Mouse (Mus musculus): ENCODE measurements around the gene Cfap97d2. TPM values are rescaled to one million over a fixed set of nuclear protein-coding genes. Genes with fewer than 3 reads are reported as not detected.

Gene Cfap97d2
- total RNA-seq, 2 experiments from 2014 or later = not detected

- ATAC-seq (ENCODE audit: poor library complexity, severe bottlenecking) = peak; percentile 66
Observed at GRCm38 (mm10) chr8:13686426-13686825, 19.3 kb upstream of the Cfap97d2 start.

DNA sequence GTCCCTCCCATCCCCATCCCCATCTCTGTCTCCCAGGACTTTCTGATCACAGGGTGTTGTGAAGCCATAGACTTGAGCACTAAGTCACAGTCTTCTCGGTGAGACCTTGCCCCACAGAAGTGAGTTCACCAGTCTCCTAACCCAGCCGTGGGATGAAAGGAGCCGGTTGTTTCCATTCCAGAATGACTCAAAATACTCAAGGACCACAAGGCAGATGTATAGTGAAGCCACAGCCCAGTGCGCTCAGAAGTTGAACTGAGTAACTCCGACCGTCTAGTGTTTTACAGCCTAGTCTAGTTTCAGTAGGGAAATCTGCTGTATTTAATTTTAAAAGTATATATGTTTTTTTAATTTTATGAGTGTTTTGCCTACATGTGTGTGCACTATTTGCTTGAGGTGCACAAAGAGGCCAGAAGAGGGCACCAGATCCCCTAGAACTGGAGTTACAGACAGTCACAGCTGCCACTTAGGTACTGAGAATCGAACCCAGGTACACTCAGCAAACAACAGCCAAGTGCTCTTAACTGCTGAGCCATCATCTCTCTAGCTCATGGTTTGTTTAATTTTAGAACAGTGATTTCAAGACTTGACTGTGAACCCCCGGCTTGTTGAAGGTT is 18.5 kb upstream of the Cfap97d2 start:
- ATAC-seq (ENCODE audit: poor library complexity, severe bottlenecking) = no peak

- no peak for ATAC-seq (ENCODE audit: poor library complexity, severe bottlenecking)
Observed at GRCm38 (mm10) chr8:13687941-13688340, 17.7 kb upstream of the Cfap97d2 start.

GRCm38 (mm10) chr8:13688461-13688860 is 17.2 kb upstream of the Cfap97d2 start:
- no peak for ATAC-seq (ENCODE audit: poor library complexity, severe bottlenecking)

DNA sequence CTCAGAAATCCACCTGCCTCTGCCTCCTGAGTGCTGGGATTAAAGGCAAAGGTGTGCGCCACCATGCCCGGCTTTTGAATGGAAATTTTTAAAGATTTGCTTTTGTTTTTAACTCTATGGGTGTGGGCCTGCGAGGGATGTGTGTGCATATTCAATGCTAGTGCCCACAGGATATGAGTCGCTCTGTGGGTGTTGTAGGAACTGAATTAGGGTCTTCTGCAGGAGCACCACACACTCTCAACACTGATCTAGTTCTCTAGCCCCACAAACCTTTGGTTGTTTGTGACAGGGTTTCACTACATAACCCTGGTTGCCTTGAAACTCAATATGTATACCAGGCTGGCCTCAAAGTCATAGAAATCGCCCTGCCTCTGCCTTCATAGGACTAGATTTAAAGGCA is 16.4 kb upstream of the Cfap97d2 start:
- ATAC-seq (ENCODE audit: poor library complexity, severe bottlenecking) = no peak

- no peak for ATAC-seq (ENCODE audit: poor library complexity, severe bottlenecking)
Observed at GRCm38 (mm10) chr8:13692302-13693066, 13.2 kb upstream of the Cfap97d2 start.

DNA sequence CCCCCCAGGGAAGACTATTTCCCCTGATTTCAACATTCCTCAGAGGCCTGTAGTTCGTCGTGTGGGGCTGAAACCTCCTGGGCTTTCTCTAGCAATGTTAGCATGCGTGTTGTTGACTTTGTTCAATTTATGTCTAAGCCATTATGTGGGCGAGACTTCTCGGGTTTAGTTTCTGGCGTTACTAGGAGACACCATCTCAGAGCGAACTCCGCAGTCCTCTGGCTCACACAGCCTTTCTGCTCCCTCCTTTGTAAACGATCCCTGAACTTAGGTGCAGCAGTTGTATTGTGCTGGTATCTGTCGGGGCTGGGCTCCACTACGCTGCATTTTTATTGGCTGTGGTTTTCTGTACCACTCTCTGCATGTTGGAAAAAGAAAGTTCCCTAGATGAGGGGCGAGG is 11.0 kb upstream of the Cfap97d2 start:
- ATAC-seq (ENCODE audit: poor library complexity, severe bottlenecking) = no peak

GRCm38 (mm10) chr8:13695203-13695867 is 10.4 kb upstream of the Cfap97d2 start:
- no peak for ATAC-seq (ENCODE audit: poor library complexity, severe bottlenecking)

- ATAC-seq (ENCODE audit: poor library complexity, severe bottlenecking) = no peak
Observed at GRCm38 (mm10) chr8:13696157-13696556, 9.5 kb upstream of the Cfap97d2 start.

GRCm38 (mm10) chr8:13697196-13697595 is 8.5 kb upstream of the Cfap97d2 start:
- no peak for ATAC-seq (ENCODE audit: poor library complexity, severe bottlenecking)

GRCm38 (mm10) chr8:13697681-13698080 is 8.0 kb upstream of the Cfap97d2 start:
- ATAC-seq (ENCODE audit: poor library complexity, severe bottlenecking) = no peak; the same call in 1 of the 2 replicates

DNA sequence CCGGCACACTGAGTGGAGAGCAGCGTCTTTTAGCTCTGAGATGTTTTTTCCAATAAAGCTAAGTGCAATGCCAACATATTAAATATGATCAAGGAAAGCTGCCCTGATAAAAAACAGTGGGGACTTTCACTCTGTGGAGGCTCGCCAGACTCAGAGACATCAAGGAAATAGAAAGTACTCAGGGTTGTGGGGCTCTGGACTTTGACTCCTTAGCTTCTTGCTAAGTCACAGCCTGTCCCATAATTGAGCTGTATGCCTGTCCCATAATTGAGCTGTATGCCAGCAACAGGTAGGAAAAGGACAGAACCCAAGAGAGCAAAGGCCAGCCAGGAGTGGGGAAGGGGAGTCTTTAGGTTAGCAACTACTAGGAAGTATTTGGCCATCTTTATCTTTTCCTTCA is 7.4 kb upstream of the Cfap97d2 start:
- no peak for ATAC-seq (ENCODE audit: poor library complexity, severe bottlenecking)

DNA sequence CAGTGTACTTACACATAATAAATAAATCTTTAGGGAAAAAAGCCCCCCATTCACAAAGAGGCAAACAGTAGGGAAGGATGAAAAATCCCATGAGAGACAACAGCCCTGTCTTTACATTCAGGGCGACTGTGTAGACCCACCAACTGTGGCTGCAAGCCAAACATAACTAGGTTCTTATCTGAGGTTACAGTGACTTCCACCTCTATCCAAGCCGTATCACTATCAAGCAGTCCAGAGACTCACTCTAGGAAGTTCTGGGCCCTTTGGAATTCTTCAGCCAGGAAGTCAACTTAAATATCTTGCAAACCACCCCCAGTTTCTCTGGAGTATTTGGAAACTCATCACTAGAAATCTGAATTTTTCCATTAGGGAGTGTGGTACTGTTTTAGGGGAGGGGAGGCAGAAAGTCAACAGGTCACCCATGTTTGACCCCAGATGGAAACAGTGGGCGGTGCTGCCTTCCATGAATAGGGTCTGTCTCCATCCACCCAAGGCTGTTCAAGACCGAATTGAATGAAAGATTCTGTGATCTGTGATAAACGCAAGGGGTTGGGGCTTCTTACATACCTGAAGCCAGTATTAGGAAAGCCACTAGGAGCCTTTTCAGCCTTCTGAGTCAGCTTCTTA is 6.3 kb upstream of the Cfap97d2 start:
- no peak for ATAC-seq (ENCODE audit: poor library complexity, severe bottlenecking)

GRCm38 (mm10) chr8:13702755-13703154 is 2.9 kb upstream of the Cfap97d2 start:
- ATAC-seq (ENCODE audit: poor library complexity, severe bottlenecking) = no peak

DNA sequence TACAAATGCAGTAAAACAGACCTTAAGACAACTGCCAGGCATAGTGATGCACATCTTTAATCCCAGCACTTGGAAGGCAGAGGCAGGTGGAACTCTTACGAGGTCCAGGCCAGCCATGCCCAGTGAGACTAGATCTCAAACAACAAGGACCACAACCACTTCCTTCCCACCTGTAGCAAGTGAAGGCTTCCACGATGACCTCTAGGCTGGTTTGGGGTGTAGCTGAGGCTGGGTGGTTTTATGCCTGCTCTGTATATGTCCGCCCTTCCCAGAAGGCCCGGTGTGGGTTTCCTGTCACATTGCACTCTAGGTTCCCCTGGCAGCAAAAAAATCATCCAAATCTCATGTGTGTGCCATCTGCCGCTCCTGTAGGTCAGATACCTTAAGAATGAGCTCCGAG is 1.9 kb upstream of the Cfap97d2 start:
- ATAC-seq (ENCODE audit: poor library complexity, severe bottlenecking) = peak; percentile 24; the same call in 1 of the 2 replicates

GRCm38 (mm10) chr8:13704301-13704700 is 1.4 kb upstream of the Cfap97d2 start:
- ATAC-seq (ENCODE audit: poor library complexity, severe bottlenecking) = no peak

DNA sequence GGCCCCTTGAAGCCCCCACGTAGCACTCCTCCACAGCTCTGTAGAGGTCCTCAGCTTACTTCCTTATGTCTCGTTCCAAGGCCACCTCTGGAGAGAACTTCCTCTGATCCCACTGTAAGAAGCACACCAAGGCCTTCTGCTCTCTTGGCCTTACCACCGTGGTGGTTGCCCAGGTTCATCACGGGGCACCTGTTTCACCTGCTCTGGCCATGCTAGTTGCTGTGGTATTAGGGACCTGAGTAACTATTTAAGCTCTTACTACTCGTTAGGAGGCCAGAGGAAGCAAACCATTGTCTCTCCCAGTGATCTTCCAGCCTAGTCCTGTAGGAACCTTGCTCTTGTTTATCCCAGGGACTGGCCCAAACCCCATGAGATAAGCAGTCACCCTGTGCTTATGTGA is 1.2 kb downstream of the Cfap97d2 start:
- ATAC-seq (ENCODE audit: poor library complexity, severe bottlenecking) = no peak

- no peak for ATAC-seq (ENCODE audit: poor library complexity, severe bottlenecking)
Observed at GRCm38 (mm10) chr8:13708514-13708913, 2.8 kb downstream of the Cfap97d2 start.

GRCm38 (mm10) chr8:13718980-13719379 is 13.3 kb downstream of the Cfap97d2 start:
- ATAC-seq (ENCODE audit: poor library complexity, severe bottlenecking) = no peak

GRCm38 (mm10) chr8:13725722-13726121 is 20.0 kb downstream of the Cfap97d2 start:
- peak; percentile 59 for ATAC-seq (ENCODE audit: poor library complexity, severe bottlenecking)

DNA sequence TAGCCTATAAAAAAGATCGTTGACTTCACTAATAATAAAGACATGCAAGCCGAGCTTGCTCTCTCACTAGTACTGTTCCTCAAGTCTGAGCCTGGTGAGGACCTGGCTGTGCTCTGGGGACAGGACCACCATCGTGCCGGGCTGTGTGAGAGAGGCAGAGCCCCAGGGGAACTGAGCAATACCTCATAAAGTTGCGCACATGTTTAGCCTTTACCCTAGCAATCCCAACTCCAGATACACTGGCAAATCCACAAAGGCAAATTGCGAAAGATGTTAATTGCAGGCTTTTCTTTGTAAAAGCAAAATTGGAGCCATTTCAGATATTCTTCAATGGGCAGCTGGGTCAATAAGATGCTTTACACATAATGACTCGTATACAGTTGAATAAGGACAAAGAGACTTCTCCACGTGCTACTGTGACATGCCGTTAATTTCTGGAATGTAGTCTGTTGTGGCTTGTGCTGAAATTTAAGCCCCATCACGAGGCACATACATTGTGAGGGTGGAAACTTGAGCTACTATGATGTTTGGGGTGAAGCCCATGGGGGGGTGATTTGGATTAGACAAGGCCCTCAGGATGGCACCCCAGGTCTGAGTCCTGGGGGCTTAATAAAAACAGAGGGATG is 21.9 kb downstream of the Cfap97d2 start:
- no peak for ATAC-seq (ENCODE audit: poor library complexity, severe bottlenecking)

All from megakaryocyte, adult 5-6 weeks (primary cell).